In the genomic region with DNA sequence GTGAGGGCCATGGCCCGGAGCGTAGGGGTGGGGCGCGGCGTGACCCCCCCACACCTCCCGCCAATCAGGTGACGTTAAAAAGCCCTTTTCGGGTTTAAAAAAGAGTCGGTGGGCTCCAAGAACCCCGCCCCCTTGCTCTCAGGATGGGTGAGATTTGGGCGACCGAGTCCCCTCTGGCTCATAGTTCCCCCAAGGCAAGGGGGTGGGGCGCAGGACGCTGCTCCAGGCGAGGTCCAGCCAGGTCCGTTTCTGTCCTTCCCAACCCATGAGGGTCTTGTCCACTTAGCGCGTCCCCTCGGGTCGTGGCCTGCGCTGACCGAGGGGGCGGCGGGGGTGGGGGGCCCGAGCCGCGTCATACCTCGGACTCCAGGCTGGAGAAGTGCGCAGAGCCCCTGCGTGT, we compare ENCODE assay signal across 11 mouse cellular contexts. TPM values are rescaled to one million over a fixed set of nuclear protein-coding genes. Genes with fewer than 3 reads are reported as not detected.
DNase-seq lines count a peak whose midpoint lies in the region; ATAC-seq and TF ChIP-seq lines count a peak whose summit lies in the region.
"Had no signal": no experiment of that assay in that cellular context is flagged by ENCODE, and none has a peak within 500 bp of the region (broad histone marks: within the 10 kb centered on the region; RNA-seq: fewer than 3 reads in every experiment).

No protein-coding gene starts in this region.

- no peak for TF ChIP-seq POLR2A in thymus, adult 2 months (IDR thresholded peaks at IDR 0.05; ENCODE audit: control insufficient read depth, extremely low read depth, insufficient read depth, low read length, poor library complexity)

- H3K4me2 ChIP-seq in heart, embryonic 16.5 days (ENCODE audit: low read depth, low read length): peak overlapping the region; percentile 61
- H3K4me2 ChIP-seq in embryonic facial prominence, embryonic 14.5 days (ENCODE audit: low read depth, low read length): peak overlapping the region; percentile 58
- peak overlapping the region; percentile 42 for H3K4me2 ChIP-seq in midbrain, embryonic 16.5 days (ENCODE audit: low read length)

- H3K4me1 ChIP-seq in heart, embryonic 16.5 days (ENCODE audit: control insufficient read depth, insufficient read depth, low read length): peaks cover 17% of the 10 kb centered on the region
- peaks cover 10% of the 10 kb centered on the region for H3K4me1 ChIP-seq in embryonic facial prominence, embryonic 14.5 days (ENCODE audit: control insufficient read depth, insufficient read depth, low read length)
- H3K4me1 ChIP-seq in midbrain, embryonic 16.5 days (ENCODE audit: control insufficient read depth, insufficient read depth, low read length): peaks cover 20% of the 10 kb centered on the region
- H3K4me1 ChIP-seq in thymus, adult 2 months (replicated peaks; ENCODE audit: control insufficient read depth, insufficient read depth, low read length): peaks cover 18% of the 10 kb centered on the region

- TF ChIP-seq CTCF in thymus, adult 2 months (IDR thresholded peaks at IDR 0.05; ENCODE audit: borderline replicate concordance, control insufficient read depth, extremely low read depth, insufficient read depth, low read length, poor library complexity): no peak

- peaks cover 12% of the 10 kb centered on the region for H3K36me3 ChIP-seq in heart, embryonic 16.5 days (ENCODE audit: control insufficient read depth, insufficient read depth)
- H3K36me3 ChIP-seq in embryonic facial prominence, embryonic 14.5 days (ENCODE audit: control insufficient read depth, insufficient read depth, low read length): peaks cover 19% of the 10 kb centered on the region
- H3K36me3 ChIP-seq in midbrain, embryonic 16.5 days (ENCODE audit: control insufficient read depth, insufficient read depth, low read length): peaks cover 5% of the 10 kb centered on the region
- H3K36me3 ChIP-seq in thymus, adult 2 months (ENCODE audit: control insufficient read depth, insufficient read depth, low read length): no peaks in the 10 kb centered on the region

- H3K27ac ChIP-seq in heart, embryonic 16.5 days (ENCODE audit: low read length): no peak overlapping the region
- no peak overlapping the region for H3K27ac ChIP-seq in embryonic facial prominence, embryonic 14.5 days (replicated peaks; ENCODE audit: low read depth, low read length)
- H3K27ac ChIP-seq in midbrain, embryonic 16.5 days (ENCODE audit: low read length): no peak overlapping the region
- no peak overlapping the region for H3K27ac ChIP-seq in thymus, adult 2 months (ENCODE audit: control insufficient read depth, insufficient read depth, low read length)

- WGBS in heart, embryonic 16.5 days: 10% methylated on average over 30 of the region's 30 CpGs
- 11% methylated on average over 22 of the region's 30 CpGs for WGBS in embryonic facial prominence, embryonic 14.5 days
- WGBS in midbrain, embryonic 16.5 days: 8% methylated on average over 30 of the region's 30 CpGs
- WGBS in thymus, adult 2 months: 20% methylated on average over 30 of the region's 30 CpGs

- intact Hi-C loops in left cerebral cortex, postnatal 14 days (cut with DNase I): no loop called here

- H3K9ac ChIP-seq in heart, embryonic 16.5 days (ENCODE audit: low read length): no peak overlapping the region
- H3K9ac ChIP-seq in embryonic facial prominence, embryonic 14.5 days (ENCODE audit: low read depth, low read length): peak overlapping the region; percentile 57
- no peak overlapping the region for H3K9ac ChIP-seq in midbrain, embryonic 16.5 days (ENCODE audit: low read depth, low read length)

- H3K4me3 ChIP-seq in heart, embryonic 16.5 days (ENCODE audit: low read length): peak overlapping the region; percentile 45
- H3K4me3 ChIP-seq in embryonic facial prominence, embryonic 14.5 days (ENCODE audit: low read depth, low read length): peak overlapping the region; percentile 45
- peak overlapping the region; percentile 35 for H3K4me3 ChIP-seq in midbrain, embryonic 16.5 days (ENCODE audit: low read depth, low read length)
- no peak overlapping the region for H3K4me3 ChIP-seq in thymus, adult 2 months (ENCODE audit: control insufficient read depth, insufficient read depth, low read length)

- no peaks in the 10 kb centered on the region for H3K9me3 ChIP-seq in heart, embryonic 16.5 days (replicated peaks; ENCODE audit: control insufficient read depth, low read length)
- no peaks in the 10 kb centered on the region for H3K9me3 ChIP-seq in embryonic facial prominence, embryonic 14.5 days (ENCODE audit: control insufficient read depth, low read length)
- 0 out of 2 replicates have a peak, but pooled peaks cover 2% of the 10 kb centered on the region for H3K9me3 ChIP-seq in midbrain, embryonic 16.5 days (replicated peaks; ENCODE audit: control insufficient read depth, low read length, poor library complexity, severe bottlenecking)

- H3K27me3 ChIP-seq in heart, embryonic 16.5 days (ENCODE audit: control insufficient read depth, insufficient read depth, low read length): peaks cover 47% of the 10 kb centered on the region
- H3K27me3 ChIP-seq in embryonic facial prominence, embryonic 14.5 days (replicated peaks; ENCODE audit: control insufficient read depth, insufficient read depth, low read length): peaks cover 50% of the 10 kb centered on the region
- H3K27me3 ChIP-seq in midbrain, embryonic 16.5 days (ENCODE audit: control insufficient read depth, insufficient read depth, low read depth, low read length): peaks cover 49% of the 10 kb centered on the region
- peaks cover 24% of the 10 kb centered on the region; the same call in 1 of the 2 replicates for H3K27me3 ChIP-seq in thymus, adult 2 months (ENCODE audit: control insufficient read depth, insufficient read depth, low read length)

- no peak for ATAC-seq in heart, embryonic 16.5 days (replicated peaks; ENCODE audit: extremely low read depth, insufficient read depth, low FRiP score)
- no peak for ATAC-seq in embryonic facial prominence, embryonic 14.5 days (ENCODE audit: low read depth)
- ATAC-seq in midbrain, embryonic 16.5 days: no peak

- DNase-seq in heart, adult 8-10 months (ENCODE audit: low spot score): no peak
- no peak for DNase-seq in embryonic facial prominence, embryonic 14.5 days (ENCODE audit: low spot score)
- peak; percentile 18 for DNase-seq in induced T-regulatory cell, adult 2 months (ENCODE audit: low read depth)
- DNase-seq in thymus, adult 2 months: no peak
- DNase-seq in urinary bladder, postnatal 25 days (ENCODE audit: low spot score): no peak
- no peak for DNase-seq in left cerebral cortex, postnatal 14 days (ENCODE audit: low spot score in 2 of 2)
- DNase-seq: gastrocnemius, postnatal 10 days had no signal

RNA-seq across cellular contexts. Expression of a gene that starts 1.7 kb away (rescaled TPM):
- 38.1 and 40.2 TPM in 2 replicates for polyA plus RNA-seq in heart, embryonic 16.5 days (2015; fragmentation: Nextera tagmentation; extraction: Ambion mirVana)
- total RNA-seq in heart, adult 8-10 months (2022): 10 to 100 TPM; 10.2 to 16.0 (median 13.6) TPM
- 53.9 and 60.5 TPM in 2 replicates for polyA plus RNA-seq in embryonic facial prominence, embryonic 14.5 days (2014; fragmentation: Nextera tagmentation; extraction: Ambion mirVana)
- 38.4 and 45.8 TPM in 2 replicates for polyA plus RNA-seq in midbrain, embryonic 16.5 days (2015; fragmentation: Nextera tagmentation; extraction: Ambion mirVana)
- 22.4 and 27.7 TPM in 2 replicates for polyA plus RNA-seq in thymus, adult 2 months (2012; rRNA removed)
- 10 to 100 TPM; 21.0 to 22.2 TPM for total RNA-seq in left cerebral cortex, postnatal 14 days (2021)

RNA-seq across cellular contexts. Expression of a gene that starts 7.8 kb away (rescaled TPM):
- polyA plus RNA-seq in heart, embryonic 16.5 days (2015; fragmentation: Nextera tagmentation; extraction: Ambion mirVana): 0.50 and 0.57 TPM in 2 replicates
- 1 to 10 TPM in 3 of 4 experiments, under 1 TPM in 1; 0.87 to 6.1 (median 3.1) TPM for total RNA-seq in heart, adult 8-10 months (2022)
- polyA plus RNA-seq in embryonic facial prominence, embryonic 14.5 days (2014; fragmentation: Nextera tagmentation; extraction: Ambion mirVana): 1.4 and 2.2 TPM in 2 replicates
- polyA plus RNA-seq in midbrain, embryonic 16.5 days (2015; fragmentation: Nextera tagmentation; extraction: Ambion mirVana): 1.2 and 1.3 TPM in 2 replicates
- 0.36 and 1.3 TPM in 2 replicates for polyA plus RNA-seq in thymus, adult 2 months (2012; rRNA removed)
- total RNA-seq in left cerebral cortex, postnatal 14 days (2021): 1 to 10 TPM; 1.8 to 1.9 TPM
- total RNA-seq: monocyte, adult 5-6 weeks had no signal
- polyA plus RNA-seq: spleen, adult 2 months had no signal

RNA-seq across cellular contexts. Expression of a gene that starts 18.0 kb away (rescaled TPM):
- 90.8 and 90.9 TPM in 2 replicates for polyA plus RNA-seq in heart, embryonic 16.5 days (2015; fragmentation: Nextera tagmentation; extraction: Ambion mirVana)
- 10 to 100 TPM; 54.0 to 65.5 (median 62.1) TPM for total RNA-seq in heart, adult 8-10 months (2022)
- polyA plus RNA-seq in embryonic facial prominence, embryonic 14.5 days (2014; fragmentation: Nextera tagmentation; extraction: Ambion mirVana): 96.4 and 106 TPM in 2 replicates
- 275 and 307 TPM in 2 replicates for polyA plus RNA-seq in midbrain, embryonic 16.5 days (2015; fragmentation: Nextera tagmentation; extraction: Ambion mirVana)
- 65.8 and 71.5 TPM in 2 replicates for polyA plus RNA-seq in thymus, adult 2 months (2012; rRNA removed)
- total RNA-seq in left cerebral cortex, postnatal 14 days (2021): 100 to 1,000 TPM; 227 to 229 TPM

RNA-seq across cellular contexts. Expression of a gene that starts 40.1 kb away (rescaled TPM):
- polyA plus RNA-seq in heart, embryonic 16.5 days (2015; fragmentation: Nextera tagmentation; extraction: Ambion mirVana): 64.9 and 76.1 TPM in 2 replicates
- total RNA-seq in heart, adult 8-10 months (2022): 100 to 1,000 TPM; 115 to 134 (median 127) TPM
- 147 and 155 TPM in 2 replicates for polyA plus RNA-seq in embryonic facial prominence, embryonic 14.5 days (2014; fragmentation: Nextera tagmentation; extraction: Ambion mirVana)
- polyA plus RNA-seq in midbrain, embryonic 16.5 days (2015; fragmentation: Nextera tagmentation; extraction: Ambion mirVana): 52.2 and 55.0 TPM in 2 replicates
- polyA plus RNA-seq in thymus, adult 2 months (2012; rRNA removed): 199 and 226 TPM in 2 replicates
- 10 to 100 TPM; 87.1 to 98.6 TPM for total RNA-seq in left cerebral cortex, postnatal 14 days (2021)

RNA-seq across cellular contexts. Expression of a gene that starts 45.8 kb away (rescaled TPM):
- polyA plus RNA-seq in heart, embryonic 16.5 days (2015; fragmentation: Nextera tagmentation; extraction: Ambion mirVana): 0.14 and 0.17 TPM in 2 replicates
- total RNA-seq in heart, adult 8-10 months (2022): 1 to 10 TPM; 1.1 to 2.2 (median 1.3) TPM
- 0.63 and 1.0 TPM in 2 replicates for polyA plus RNA-seq in embryonic facial prominence, embryonic 14.5 days (2014; fragmentation: Nextera tagmentation; extraction: Ambion mirVana)
- 3.4 and 4.8 TPM in 2 replicates for polyA plus RNA-seq in midbrain, embryonic 16.5 days (2015; fragmentation: Nextera tagmentation; extraction: Ambion mirVana)
- 1.1 and 1.4 TPM in 2 replicates for polyA plus RNA-seq in thymus, adult 2 months (2012; rRNA removed)
- total RNA-seq in left cerebral cortex, postnatal 14 days (2021): 10 to 100 TPM; 21.2 to 22.3 TPM
- total RNA-seq: monocyte, adult 5-6 weeks had no signal
